Mouse (Mus musculus) spleen, adult 18-20 months (tissue): ENCODE results near the gene Dnaaf1.

Experiments used
- DNase-seq, 2 experiments: peaks; one replicate each; pipeline ENCODE4 v3.0.0; 2022; ENCODE audit warnings: mixed read lengths in 2 of 2

The Dnaaf1 gene

GRCm38 (mm10) chr8:119624916-119625315 is 49.9 kb downstream of the Dnaaf1 start:
- no peak for DNase-seq

GRCm38 (mm10) chr8:119625788-119626187 is 50.8 kb downstream of the Dnaaf1 start:
- DNase-seq: no peak

- no peak for DNase-seq
These were observed 52.2 kb downstream of the Dnaaf1 start for GRCm38 (mm10) chr8:119627199-119627598.

GRCm38 (mm10) chr8:119627613-119628359 is 52.8 kb downstream of the Dnaaf1 start:
- DNase-seq: no peak

- no peak for DNase-seq
These were observed 55.8 kb downstream of the Dnaaf1 start for GRCm38 (mm10) chr8:119630841-119631240.

GRCm38 (mm10) chr8:119632246-119632645 is 57.2 kb downstream of the Dnaaf1 start:
- DNase-seq: no peak

- DNase-seq: no peak
These were observed 57.9 kb downstream of the Dnaaf1 start for GRCm38 (mm10) chr8:119632909-119633308.

GRCm38 (mm10) chr8:119634616-119635336 is 59.7 kb downstream of the Dnaaf1 start:
- no peak for DNase-seq

GRCm38 (mm10) chr8:119635378-119635777 is 60.3 kb downstream of the Dnaaf1 start, which contains the start of gene Kcng4:
TSS of gene Kcng4 (minus strand) at chr8:119635680.
- no peak for DNase-seq

- no peak for DNase-seq
These were observed 60.9 kb downstream of the Dnaaf1 start for GRCm38 (mm10) chr8:119635958-119636357.

GRCm38 (mm10) chr8:119636766-119637165 is 61.7 kb downstream of the Dnaaf1 start:
- DNase-seq: no peak

- no peak for DNase-seq
These were observed 62.3 kb downstream of the Dnaaf1 start for GRCm38 (mm10) chr8:119637381-119637780.

- DNase-seq: no peak
These were observed 63.2 kb downstream of the Dnaaf1 start for GRCm38 (mm10) chr8:119638261-119638660.

GRCm38 (mm10) chr8:119639798-119640197 is 64.8 kb downstream of the Dnaaf1 start:
- DNase-seq: no peak

GRCm38 (mm10) chr8:119641058-119641457 is 66.0 kb downstream of the Dnaaf1 start:
- DNase-seq: no peak

- DNase-seq: no peak
These were observed 67.9 kb downstream of the Dnaaf1 start for GRCm38 (mm10) chr8:119642960-119643359.

- no peak for DNase-seq
These were observed 69.5 kb downstream of the Dnaaf1 start for GRCm38 (mm10) chr8:119644429-119644960.

- DNase-seq: no peak
These were observed 70.1 kb downstream of the Dnaaf1 start for GRCm38 (mm10) chr8:119644981-119645597.

- no peak for DNase-seq
These were observed 71.2 kb downstream of the Dnaaf1 start for GRCm38 (mm10) chr8:119646197-119646596.

GRCm38 (mm10) chr8:119646846-119647245 is 71.8 kb downstream of the Dnaaf1 start:
- no peak for DNase-seq
